Mouse (Mus musculus) spleen, adult 2 months (tissue): ENCODE measurements at regions not wholly inside any gene's neighbourhood (a gene's known extent, or its start where the extent isn't known, plus 50 kb on each side); places are given as distances from the start of the nearest gene placed in this dataset.

Experiments used
- DNase-seq, 2 experiments: peaks; one replicate each; pipeline versions ENCODE4 v3.0.0 to v3.0.0-alpha.2; 2012 to 2021; ENCODE audit warnings: low spot score in 2 of 2, low read depth in 1 of 2
- H3K27ac ChIP-seq: fragments of 200-500 bp; 2 replicates; pipeline ENCODE4 v1.5.1; 2012; ENCODE audit warnings: low read length, inconsistent platforms; ENCODE audit not compliant: insufficient read depth
- H3K27me3 ChIP-seq: fragments of 200-500 bp; 2 replicates; pipeline ENCODE4 v1.6.1; 2012; ENCODE audit warnings: mild to moderate bottlenecking, moderate library complexity, low read length, inconsistent platforms; ENCODE audit not compliant: control insufficient read depth, insufficient read depth
- H3K36me3 ChIP-seq: fragments of 200-500 bp; 2 replicates; pipeline ENCODE4 v1.6.1; 2012; ENCODE audit warnings: mild to moderate bottlenecking, low read length, inconsistent platforms; ENCODE audit not compliant: control insufficient read depth, insufficient read depth
- H3K4me1 ChIP-seq: fragments of 200-500 bp; 2 replicates; pipeline ENCODE4 v1.6.1; 2011; ENCODE audit warnings: inconsistent platforms; ENCODE audit not compliant: control insufficient read depth, insufficient read depth, insufficient read length
- H3K4me3 ChIP-seq: fragments of 200-500 bp; 2 replicates; pipeline ENCODE4 v1.5.1; 2011; ENCODE audit warnings: mild to moderate bottlenecking, inconsistent platforms; ENCODE audit not compliant: insufficient read depth, insufficient read length; ENCODE audit errors: extremely low read depth
- CTCF ChIP-seq: fragments of 200-500 bp; IDR thresholded peaks from 2 replicates; pipeline ENCODE4 v1.5.1; 2011; ENCODE audit warnings: mild to moderate bottlenecking, inconsistent platforms; ENCODE audit not compliant: insufficient read depth, insufficient read length, insufficient replicate concordance; ENCODE audit errors: extremely low read depth
- POLR2A ChIP-seq: fragments of 200-500 bp; IDR thresholded peaks from 2 replicates; pipeline ENCODE4 v1.6.1; 2011; ENCODE audit warnings: low read depth, low read length, inconsistent platforms
- WGBS: fragments of 180-500 bp; shearing (Covaris S2); methylation state at CpG from one replicate; pipeline ENCODE4 v1.1.7; 2018; 5-methylcytosine and 5-hydroxymethylcytosine counted together

DNA sequence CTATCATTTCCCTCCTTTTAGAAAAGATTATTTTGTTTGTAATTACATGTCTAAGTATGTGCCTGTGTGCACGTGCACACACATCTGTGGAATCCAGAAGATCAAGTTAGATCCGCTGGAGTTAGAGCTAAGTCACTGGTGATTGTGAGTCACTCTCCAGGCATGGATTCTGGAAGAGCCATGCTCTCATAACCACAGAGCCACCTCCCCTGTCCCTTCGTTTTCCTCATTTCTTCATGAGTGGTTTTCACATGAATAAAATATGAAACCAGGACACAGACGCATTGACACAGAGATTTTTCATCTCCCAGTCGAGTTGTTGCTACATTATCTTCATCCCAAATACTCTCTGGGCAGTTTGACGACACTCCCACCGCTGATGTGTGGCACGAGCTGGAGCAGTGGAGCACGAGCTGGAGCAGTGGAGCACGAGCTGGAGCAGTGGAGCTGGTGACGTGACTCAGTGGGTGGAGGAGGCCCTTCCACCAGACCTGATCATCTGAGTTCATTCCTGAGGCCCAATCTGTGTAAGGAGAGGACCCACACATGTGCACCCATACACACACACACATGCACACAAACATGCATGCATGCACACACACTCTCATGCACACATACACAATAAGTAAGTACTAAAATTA lies 106.1 kb upstream of the Dynlrb2 start:
- Histone ChIP-seq H3K36me3 (no peaks in the 10 kb centered on the region), H3K27me3 (no peaks in the 10 kb centered on the region), H3K27ac (no peak overlapping the region), H3K4me3 (no peak overlapping the region), H3K4me1 (no peaks in the 10 kb centered on the region)
- TF ChIP-seq CTCF (no peak), POLR2A (no peak)
- no peak for DNase-seq
- 82% methylated on average over 11 of the region's 11 CpGs for WGBS

DNA sequence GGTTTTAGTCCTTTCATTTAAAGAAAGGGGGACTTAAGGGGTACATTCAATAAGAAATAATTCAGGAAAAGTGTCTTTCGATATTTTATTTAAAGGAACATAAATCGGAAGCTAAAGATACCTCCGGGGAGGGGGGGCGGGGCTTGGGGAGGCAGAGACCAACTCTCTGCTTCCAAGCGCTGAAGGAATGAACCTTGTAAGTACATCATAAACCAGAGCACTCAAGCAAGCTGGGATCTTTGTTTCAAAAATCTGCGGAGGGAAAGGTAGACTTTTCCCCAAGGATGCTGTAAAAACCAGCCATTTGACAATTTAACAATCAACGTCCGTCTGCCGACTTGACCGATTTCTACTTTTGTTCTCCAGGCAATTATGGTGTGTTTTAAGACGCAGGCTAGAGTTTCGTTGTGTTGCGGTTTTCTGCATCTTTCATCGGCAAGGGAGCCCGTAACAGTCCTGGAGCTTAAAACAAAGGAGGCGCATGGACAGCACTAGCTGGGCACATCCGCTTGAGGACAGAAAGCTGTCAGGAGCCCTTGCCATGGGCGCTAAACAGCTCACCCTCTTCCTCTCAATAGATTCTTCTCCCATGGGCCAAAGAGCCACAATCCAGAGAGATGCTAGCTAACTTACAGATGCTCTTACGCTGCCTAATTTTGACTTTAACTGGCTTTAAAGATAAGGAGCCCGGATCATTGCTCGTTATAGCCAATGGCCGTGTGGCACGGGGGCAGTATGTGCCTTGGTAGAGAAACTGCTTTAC lies 119.4 kb upstream of the Dynlrb2 start:
- H3K4me3 ChIP-seq: no peak overlapping the region
- 94% methylated on average over 23 of the region's 23 CpGs for WGBS
- no peaks in the 10 kb centered on the region for H3K36me3 ChIP-seq
- H3K27ac ChIP-seq: no peak overlapping the region
- H3K4me1 ChIP-seq: no peaks in the 10 kb centered on the region
- DNase-seq: no peak
- no peak for TF ChIP-seq POLR2A
- no peak for TF ChIP-seq CTCF
- no peaks in the 10 kb centered on the region for H3K27me3 ChIP-seq

DNA sequence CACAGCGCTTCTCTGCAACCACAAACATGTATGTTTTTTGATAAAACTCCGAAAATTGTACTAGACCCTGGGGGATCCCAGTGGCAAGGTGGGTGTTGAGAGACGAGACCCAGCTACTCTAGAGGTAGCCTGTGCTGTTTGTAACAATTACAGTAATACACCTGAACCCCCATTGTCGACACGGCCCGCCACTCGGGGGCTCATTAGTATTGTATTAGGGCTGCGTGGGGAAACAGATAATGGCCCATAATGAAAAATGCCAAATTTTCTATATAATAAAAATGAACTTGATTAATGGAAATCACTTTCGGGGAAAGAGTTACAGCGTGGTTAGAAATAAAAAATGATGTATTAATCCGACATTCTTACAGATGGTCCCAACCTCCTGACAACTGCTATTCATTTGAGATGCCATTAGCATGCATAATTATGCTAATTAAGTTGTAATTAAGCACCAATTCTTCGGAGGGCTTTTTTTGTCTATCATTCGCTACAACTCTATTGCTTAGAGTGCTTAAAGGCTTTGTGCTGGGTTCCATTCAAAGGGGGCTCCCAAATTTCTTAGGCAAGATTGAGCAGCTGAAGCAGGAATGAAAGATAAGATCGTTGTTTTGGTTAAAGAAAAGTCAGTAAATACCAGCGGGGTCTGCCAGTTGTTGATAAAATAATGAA lies 120.2 kb upstream of the Dynlrb2 start:
- TF ChIP-seq CTCF (no peak), POLR2A (no peak)
- DNase-seq: no peak
- Histone ChIP-seq H3K4me1 (no peaks in the 10 kb centered on the region), H3K27ac (no peak overlapping the region), H3K4me3 (no peak overlapping the region), H3K27me3 (no peaks in the 10 kb centered on the region), H3K36me3 (no peaks in the 10 kb centered on the region)
- 78% methylated on average over 15 of the region's 15 CpGs for WGBS

DNA sequence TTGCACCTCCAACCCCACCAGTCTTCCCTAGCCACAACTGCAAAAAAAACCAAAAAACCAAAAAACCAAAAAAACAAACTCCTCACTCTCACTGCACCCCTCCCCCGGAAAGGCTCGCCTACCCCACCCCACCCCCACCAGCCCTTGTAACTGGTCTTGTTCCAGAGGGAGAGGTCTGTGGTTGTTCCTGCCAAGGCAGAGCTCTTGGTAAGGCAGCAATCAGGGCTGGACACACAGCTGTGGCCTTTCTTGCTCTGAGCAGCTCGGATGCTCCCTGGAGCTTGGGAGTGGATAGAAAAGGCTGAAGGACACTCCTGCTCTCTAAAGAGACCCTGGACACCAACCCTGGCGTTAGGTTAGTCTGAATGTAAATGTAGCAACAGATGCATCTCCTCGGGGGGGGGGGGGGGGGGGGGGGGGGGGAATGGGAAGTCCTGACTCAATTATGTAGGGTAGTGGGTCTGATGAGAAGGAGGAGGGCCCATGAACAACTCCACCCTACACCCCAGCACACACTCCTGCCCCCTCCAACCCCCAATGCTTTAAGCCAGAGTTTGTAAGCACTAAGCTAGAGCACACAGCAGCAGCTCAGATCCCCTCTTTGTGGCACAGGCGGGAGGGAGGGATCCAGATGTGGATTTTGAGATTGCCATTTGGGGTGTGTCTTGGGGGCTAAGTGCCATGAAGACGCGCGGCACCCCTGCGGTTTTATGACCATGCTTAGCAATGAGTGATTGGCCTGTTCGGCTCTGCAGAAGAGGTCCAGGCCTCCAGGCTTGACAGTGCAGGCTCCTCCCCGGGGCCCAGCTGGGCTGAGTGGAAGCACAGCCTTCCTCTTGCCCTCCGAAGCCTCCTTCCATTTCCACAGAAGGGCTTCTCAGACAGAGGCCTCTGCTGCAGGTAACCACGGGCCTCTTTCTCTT lies 121.0 kb upstream of the Dynlrb2 start:
- Histone ChIP-seq H3K36me3 (no peaks in the 10 kb centered on the region), H3K4me1 (no peaks in the 10 kb centered on the region), H3K4me3 (no peak overlapping the region), H3K27me3 (no peaks in the 10 kb centered on the region), H3K27ac (no peak overlapping the region)
- TF ChIP-seq POLR2A (no peak), CTCF (no peak)
- WGBS: 47% methylated on average over 13 of the region's 14 CpGs
- no peak for DNase-seq

DNA sequence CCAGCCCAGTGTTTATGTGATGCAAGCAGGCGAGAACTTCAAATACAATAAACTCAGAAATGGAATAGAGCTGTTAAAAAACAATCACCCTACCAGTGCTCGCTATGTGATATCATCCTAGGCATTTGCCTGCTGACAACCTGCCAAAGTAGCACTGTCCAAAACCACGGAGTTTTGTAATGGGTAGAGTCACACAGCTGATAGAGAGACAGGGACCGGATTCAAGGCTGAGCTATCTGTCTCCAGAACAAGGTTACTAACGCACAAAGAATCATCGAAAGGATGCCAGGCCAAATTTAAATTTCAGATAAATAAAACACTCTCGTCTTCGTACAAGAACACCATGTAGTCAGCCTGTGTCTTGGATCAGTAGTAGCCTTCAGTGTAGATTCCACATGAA lies 121.7 kb upstream of the Dynlrb2 start:
- no peak for DNase-seq
- no peak for TF ChIP-seq POLR2A
- no peak overlapping the region for H3K27ac ChIP-seq
- H3K27me3 ChIP-seq: no peaks in the 10 kb centered on the region
- no peak overlapping the region for H3K4me3 ChIP-seq
- H3K36me3 ChIP-seq: no peaks in the 10 kb centered on the region
- 81% methylated on average over 8 of the region's 8 CpGs for WGBS
- H3K4me1 ChIP-seq: no peaks in the 10 kb centered on the region

DNA sequence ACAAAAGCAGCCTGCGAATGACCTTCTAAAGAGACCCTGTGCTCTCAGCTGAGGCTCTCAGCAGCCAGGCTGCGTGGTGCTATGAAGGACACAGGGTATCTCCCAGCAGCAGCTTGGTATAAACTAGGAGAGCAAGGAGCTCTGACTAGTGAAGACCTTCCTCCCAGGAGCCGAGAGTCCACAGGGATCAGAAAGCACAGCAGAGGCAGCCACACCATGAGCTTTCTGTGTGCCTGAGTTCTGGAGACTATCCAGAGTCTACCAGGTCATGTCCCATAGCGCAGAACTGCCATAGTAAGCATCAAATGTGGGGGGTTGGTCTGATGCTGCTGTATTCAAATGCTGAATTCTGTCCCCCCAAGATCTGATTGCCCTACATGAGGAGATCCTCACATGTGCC lies 124.2 kb upstream of the Dynlrb2 start:
- no peaks in the 10 kb centered on the region for H3K27me3 ChIP-seq
- no peaks in the 10 kb centered on the region for H3K4me1 ChIP-seq
- H3K36me3 ChIP-seq: no peaks in the 10 kb centered on the region
- DNase-seq: no peak
- no peak overlapping the region for H3K27ac ChIP-seq
- no peak overlapping the region for H3K4me3 ChIP-seq
- TF ChIP-seq POLR2A (no peak), CTCF (no peak)
- WGBS: 87% methylated on average over 4 of the region's 4 CpGs
